Mouse (Mus musculus): ENCODE results near the gene Gm5414.
A peak's percentile ranks its signal among the peaks of the same experiment; 100 is the strongest.

Gm5414 gene

GRCm38 (mm10) chr15:101627884-101628283 lies at the start of gene Gm5414:
Gene Gm5414 (minus strand): TSS chr15:101628188.
- no peak for DNase-seq

GRCm38 (mm10) chr15:101675978-101676377 lies 48.0 kb upstream of the Gm5414 start:
- DNase-seq, result no peak

GRCm38 (mm10) chr15:101652736-101653265 lies 24.8 kb upstream of the Gm5414 start:
- no peak for DNase-seq

- no peak for DNase-seq
These were observed 19.3 kb upstream of the Gm5414 start, which contains the start of gene Gm5478 for GRCm38 (mm10) chr15:101647280-101647679. Gene Gm5478 (minus strand): TSS chr15:101647380.

DNA sequence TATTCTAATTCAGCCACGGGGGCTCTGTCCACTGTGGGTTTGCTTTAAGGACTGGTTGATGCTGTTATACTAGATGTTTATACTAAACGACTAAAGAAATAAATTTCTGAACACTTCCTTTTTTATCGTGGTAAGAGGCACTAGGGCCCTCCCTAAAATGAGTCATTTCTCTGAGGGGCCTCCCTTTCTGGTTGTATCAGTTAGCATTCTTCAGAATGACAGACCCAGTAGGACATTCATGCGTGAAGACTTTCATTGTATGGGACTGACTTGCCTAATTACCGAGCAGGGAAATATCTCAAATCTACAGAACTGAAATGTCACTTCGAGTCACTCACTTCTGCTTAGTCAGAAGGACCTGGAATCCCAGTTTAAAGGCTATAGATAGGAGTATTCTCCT lies 28.9 kb downstream of the Gm5414 start:
- DNase-seq, result no peak

DNA sequence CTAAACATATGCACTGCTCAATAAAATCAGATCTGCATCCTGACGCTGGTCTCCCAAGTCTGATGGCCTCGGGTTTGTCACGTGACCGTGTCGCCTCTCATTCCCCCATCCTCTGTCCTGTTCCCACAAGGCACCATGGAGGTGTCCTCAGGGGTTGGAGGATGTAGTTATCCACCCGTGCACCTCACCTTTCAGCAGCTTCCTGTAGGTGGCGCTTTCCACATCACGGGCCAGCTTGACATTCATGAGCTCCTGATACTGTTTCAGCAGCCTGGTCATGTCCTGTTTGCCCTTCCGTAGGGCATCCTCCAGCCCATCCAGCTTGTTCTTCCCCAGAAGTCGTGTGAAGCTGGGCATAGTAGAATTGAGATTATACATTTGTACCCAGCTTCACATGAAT lies 39.8 kb downstream of the Gm5414 start:
- DNase-seq, result no peak

DNA sequence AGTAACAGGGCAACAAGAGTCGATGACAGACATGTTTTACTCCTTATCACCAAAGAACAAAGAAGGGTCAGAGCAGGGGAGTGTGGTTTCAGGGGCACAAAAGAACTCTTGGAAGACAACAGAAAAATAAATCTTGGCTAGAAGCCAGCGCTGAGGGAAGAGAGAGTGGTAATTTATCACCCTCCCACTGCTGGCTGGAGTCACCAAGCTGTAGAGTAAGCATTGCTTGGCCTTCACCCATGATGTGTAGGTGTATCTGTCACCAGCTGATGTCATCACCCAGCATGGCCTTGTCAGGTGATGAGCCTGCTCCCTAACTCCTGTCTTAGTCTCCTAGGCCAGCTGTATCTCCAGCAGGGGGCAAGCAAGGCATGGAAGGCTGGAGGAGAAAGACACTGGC lies 43.5 kb downstream of the Gm5414 start:
- no peak for DNase-seq

GRCm38 (mm10) chr15:101583211-101583965 lies 44.6 kb downstream of the Gm5414 start:
- DNase-seq, result no peak

GRCm38 (mm10) chr15:101581701-101582100 lies 46.3 kb downstream of the Gm5414 start:
- peak; percentile 50 for DNase-seq

GRCm38 (mm10) chr15:101575506-101575905 lies 52.5 kb downstream of the Gm5414 start:
- DNase-seq, result no peak
